In genomic region chr9:64564315-64564767, GRCm38 (mm10) we compare ENCODE assay signal across 10 mouse cellular contexts.
A peak's percentile ranks its signal among the peaks of the same experiment; 100 is the strongest.
DNase-seq lines count a peak whose midpoint lies in the region; ATAC-seq and TF ChIP-seq lines count a peak whose summit lies in the region.
"Had no signal": no experiment of that assay in that cellular context is flagged by ENCODE, and none has a peak within 500 bp of the region (broad histone marks: within the 10 kb centered on the region; RNA-seq: fewer than 3 reads in every experiment).

No protein-coding gene starts in this region.

- ATAC-seq in Patski: no peak
- ATAC-seq in liver, embryonic 11.5 days (replicated peaks; ENCODE audit: low FRiP score): peak; percentile 80
- ATAC-seq: midbrain, embryonic 15.5 days had no signal

- CTCF ChIA-PET in Patski (lab: Charles Lee): interaction anchor here (1.5 kb wide), 1 partner anchor 8 kb away, joined by 3 read pairs; no protein-coding TSS in a partner anchor

- no peaks in the 10 kb centered on the region for H3K36me3 ChIP-seq in liver, embryonic 11.5 days (ENCODE audit: control insufficient read depth, insufficient read depth, low read length)
- H3K36me3 ChIP-seq: limb, embryonic 12.5 days; midbrain, embryonic 15.5 days had no signal

- H3K4me2 ChIP-seq in liver, embryonic 11.5 days: peak overlapping the region; percentile 40
- H3K4me2 ChIP-seq: limb, embryonic 12.5 days; midbrain, embryonic 15.5 days had no signal

- peak overlapping the region; percentile 79 for H3K27ac ChIP-seq in liver, embryonic 11.5 days (ENCODE audit: low read depth, low read length)
- H3K27ac ChIP-seq: limb, embryonic 12.5 days; midbrain, embryonic 15.5 days had no signal

- in situ Hi-C loops in Patski (cut with MboI; ENCODE audit: low pct_unique_long_range_greater_than_20kb): no loop called here

- POLR2A ChIA-PET in Patski (lab: Charles Lee): no interaction called here

- TF ChIP-seq CTCF in Patski (IDR thresholded peaks at IDR 0.05): no peak

- H3K27me3 ChIP-seq in Patski: peaks cover 7% of the 10 kb centered on the region
- H3K27me3 ChIP-seq in liver, embryonic 11.5 days (replicated peaks; ENCODE audit: control insufficient read depth, insufficient read depth, low read length): no peaks in the 10 kb centered on the region
- H3K27me3 ChIP-seq: midbrain, embryonic 15.5 days had no signal

- peak; percentile 7 for DNase-seq in lung, postnatal 25 days (ENCODE audit: low spot score)
- no peak for DNase-seq in lung, postnatal 10 days
- peak; percentile 10 for DNase-seq in Patski (ENCODE audit: low read depth, low spot score)
- no peak for DNase-seq in liver, embryonic 11.5 days (ENCODE audit: low spot score)
- DNase-seq in natural killer cell, adult 2 months (ENCODE audit: low spot score in 2 of 2): peak; percentile 2 to 13
- no peak for DNase-seq in retina, postnatal 1 day
- DNase-seq in thymus, postnatal 10 days (ENCODE audit: low spot score in 2 of 2): no peak
- DNase-seq in ovary, postnatal 10 days (ENCODE audit: low spot score): no peak

- H3K4me3 ChIP-seq in liver, embryonic 11.5 days (ENCODE audit: low read depth, low read length): no peak overlapping the region
- H3K4me3 ChIP-seq: limb, embryonic 12.5 days; midbrain, embryonic 15.5 days had no signal

- peak overlapping the region; percentile 6 for H3K9ac ChIP-seq in liver, embryonic 11.5 days (ENCODE audit: low read depth, low read length)
- H3K9ac ChIP-seq: limb, embryonic 12.5 days; midbrain, embryonic 15.5 days had no signal

- 41% methylated on average over 5 of the region's 5 CpGs for WGBS in liver, embryonic 11.5 days

- peaks cover 6% of the 10 kb centered on the region; the same call in 1 of the 2 replicates for H3K9me3 ChIP-seq in liver, embryonic 11.5 days (ENCODE audit: control insufficient read depth, low read length)
- H3K9me3 ChIP-seq: midbrain, embryonic 15.5 days had no signal

- H3K4me1 ChIP-seq in liver, embryonic 11.5 days (replicated peaks; ENCODE audit: control insufficient read depth, insufficient read depth, low read length): peaks cover 36% of the 10 kb centered on the region

Comparison
In these comparisons a context has a peak if more than half of its experiments do, and no peak if none do; other contexts are left out.
1. DNase-seq: peak in lung, postnatal 25 days (single experiment), Patski (single experiment) and natural killer cell, adult 2 months (2 of 2); none in lung, postnatal 10 days (single experiment), liver, embryonic 11.5 days (single experiment), retina, postnatal 1 day (single experiment), thymus, postnatal 10 days (0 of 2) and ovary, postnatal 10 days (single experiment).